Mouse (Mus musculus) c-Kit-positive CD71-positive TER-119-negative erythroid progenitor cells, embryonic 14.5 days (primary cell): ENCODE data around the gene Cad.
"Not testable (repeated sequence)": the region's sequence is repeated elsewhere in the genome, so short reads cannot be mapped to it uniquely, and the experiment has no call there.

Experiments used
- DNase-seq: peaks from one replicate; pipeline ENCODE4 v3.0.0-alpha.2; 2013; ENCODE audit warnings: low read depth

Cad gene

DNA sequence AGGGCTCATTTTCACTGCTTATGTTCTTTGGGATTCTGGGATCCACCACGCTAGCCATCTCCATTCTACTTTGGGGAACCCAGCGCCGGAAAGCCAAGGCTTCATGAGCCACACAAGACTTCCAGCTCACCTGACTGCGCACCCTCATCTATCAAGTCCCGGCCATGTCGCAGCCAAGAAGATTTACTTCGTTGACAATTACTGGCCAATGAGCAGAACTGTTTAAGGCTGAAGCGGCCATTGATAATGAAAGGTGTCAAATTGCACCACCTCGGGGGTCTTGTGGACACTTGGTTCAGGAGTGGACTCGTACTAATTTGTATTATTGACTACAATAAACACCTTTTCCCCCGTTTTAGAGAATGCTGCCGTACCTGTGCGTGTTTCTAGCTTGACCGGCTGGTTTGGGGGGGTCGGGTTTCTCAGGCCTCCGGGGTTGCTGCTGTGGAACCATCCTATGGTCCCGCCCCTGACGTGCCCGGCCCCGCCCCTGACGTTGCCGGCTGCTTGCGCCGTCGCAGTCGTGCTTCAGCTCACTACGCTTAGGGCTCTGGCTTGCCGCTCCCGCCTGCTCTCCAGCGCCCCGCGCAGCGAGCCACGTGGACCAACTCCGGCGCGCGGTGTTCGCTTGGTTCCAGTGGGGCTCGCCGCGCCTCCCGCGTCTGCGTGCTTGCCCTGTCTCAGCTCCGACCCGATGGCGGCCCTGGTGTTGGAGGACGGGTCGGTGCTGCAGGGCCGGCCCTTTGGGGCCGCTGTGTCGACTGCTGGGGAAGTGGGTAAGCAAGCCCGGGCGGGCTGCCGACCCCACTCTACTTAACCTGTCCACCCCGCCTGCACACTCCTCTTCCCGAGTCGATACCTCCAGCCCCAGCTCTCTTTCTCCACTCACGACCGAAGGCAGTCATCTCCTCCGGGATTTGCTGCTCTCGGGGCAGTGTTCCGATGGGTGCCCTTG, at the start of gene Cad:
Cad (plus strand) TSS at position 520 of the 955 bp plus-strand sequence.
- peak; percentile 86 for DNase-seq

DNA sequence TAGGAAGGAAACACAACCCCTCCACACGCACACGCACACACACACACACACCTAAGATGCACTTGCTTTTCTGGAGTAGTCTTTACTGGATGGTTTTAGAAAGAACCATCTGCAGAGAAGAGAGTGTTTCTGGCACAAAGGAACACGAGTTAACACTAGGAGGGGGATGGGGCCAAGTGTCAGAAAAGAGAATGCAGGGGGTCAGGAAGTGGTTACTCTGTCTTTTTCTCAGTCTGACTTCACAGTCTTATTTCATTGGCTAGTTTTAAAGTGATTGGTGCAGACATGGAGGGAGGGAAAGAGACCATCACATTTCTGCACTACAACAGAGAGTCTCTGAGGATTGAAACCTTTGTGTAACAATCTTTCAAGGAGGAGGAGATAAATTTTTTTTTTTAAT, 41.8 kb upstream of the Cad start:
- DNase-seq, result no peak

DNA sequence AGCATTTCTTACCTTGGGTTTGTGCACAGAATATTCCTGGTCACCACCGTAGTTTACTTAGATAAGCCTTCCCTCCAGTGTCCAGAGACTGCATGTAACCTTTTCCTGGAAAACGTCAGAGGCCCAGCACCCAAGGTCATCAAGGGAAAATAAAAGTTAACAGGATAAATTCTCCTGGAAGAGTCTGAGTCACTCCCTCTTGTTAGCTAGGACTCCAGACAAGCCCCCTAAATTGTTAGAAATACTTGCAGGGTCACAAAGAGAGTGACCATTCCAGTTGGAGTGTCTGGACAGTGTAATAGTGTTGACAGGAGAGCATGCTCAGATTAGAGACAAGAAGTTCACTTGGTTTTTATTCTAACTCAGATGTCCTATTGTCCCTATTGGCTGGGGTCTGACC, 38.7 kb upstream of the Cad start:
- no peak for DNase-seq

DNA sequence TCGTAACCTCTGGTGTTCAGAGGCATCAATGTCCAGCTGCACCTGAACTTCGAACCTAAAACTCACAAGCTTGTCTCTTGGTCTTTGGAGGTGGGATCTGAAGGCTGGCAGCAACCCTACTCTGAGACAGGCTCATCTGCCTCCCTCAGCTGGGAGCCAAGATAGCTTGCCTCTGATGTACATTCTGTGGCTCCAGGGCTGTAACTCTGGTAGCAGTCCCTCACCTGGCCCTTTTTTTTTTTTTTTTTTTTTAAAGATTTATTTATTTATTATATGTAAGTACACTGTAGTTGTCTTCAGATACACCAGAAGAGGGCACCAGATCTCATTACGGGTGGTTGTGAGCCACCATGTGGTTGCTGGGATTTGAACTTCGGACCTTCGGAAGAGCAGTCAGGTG, 32.8 kb upstream of the Cad start:
- DNase-seq, result not testable (repeated sequence)

DNA sequence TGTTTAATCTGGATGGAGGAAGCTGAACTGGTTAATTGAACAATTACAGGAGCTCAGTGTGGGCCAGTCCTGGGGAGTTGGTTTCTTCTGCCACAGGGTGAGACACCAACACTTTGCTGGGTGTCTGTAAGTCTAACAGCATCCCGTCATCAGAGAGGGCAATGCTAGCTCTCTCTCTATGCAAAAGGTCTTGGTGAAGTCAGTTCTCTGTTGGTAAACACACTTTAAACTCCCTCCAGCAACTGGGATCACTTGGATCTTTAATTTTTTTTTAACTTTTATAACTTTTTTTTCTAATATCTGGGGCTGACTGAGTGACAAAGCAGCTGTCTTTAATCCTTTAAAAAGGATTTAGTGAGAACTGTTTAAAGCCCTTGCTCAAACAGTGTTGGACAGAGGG, 31.9 kb upstream of the Cad start:
- no peak for DNase-seq

DNA sequence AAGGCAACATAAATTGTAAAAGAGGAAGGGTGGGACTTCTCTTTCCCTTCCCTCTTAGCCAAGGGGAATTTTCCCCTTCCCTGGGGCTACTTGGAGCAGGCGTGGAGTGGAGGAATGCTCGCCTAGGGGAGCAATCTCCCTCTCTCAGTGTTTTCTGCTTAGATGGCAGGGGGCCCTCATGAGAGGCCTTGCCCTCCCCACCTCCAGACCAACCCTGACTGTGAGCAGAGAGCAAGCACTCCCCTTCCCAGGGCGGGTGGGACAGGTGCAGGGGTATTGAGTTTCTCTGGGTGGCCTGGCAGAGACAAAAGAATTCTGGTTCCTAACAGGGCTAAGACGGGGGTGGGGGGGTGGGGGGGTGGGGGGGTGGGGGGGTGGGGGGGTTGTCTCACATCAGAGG, 31.3 kb upstream of the Cad start:
- DNase-seq, result no peak

DNA sequence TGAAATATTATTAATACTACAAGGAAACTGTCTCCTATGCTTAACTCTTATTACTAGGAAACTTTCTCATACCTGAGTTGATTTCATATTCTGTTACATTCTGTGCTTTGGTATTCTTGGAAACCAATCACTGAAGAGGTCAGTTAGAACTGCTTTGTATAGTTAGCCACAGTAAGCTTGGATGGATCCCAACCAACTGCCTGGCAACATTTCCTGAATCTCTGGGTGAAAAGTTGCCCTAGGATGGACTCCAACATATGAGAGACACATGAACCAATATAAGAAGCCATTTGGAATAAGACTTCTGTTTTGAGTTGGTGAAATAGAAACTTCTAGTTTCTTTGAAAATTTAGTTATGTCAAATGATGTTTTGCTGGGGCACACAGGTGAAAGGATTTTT, 29.9 kb upstream of the Cad start:
- DNase-seq, result no peak

DNA sequence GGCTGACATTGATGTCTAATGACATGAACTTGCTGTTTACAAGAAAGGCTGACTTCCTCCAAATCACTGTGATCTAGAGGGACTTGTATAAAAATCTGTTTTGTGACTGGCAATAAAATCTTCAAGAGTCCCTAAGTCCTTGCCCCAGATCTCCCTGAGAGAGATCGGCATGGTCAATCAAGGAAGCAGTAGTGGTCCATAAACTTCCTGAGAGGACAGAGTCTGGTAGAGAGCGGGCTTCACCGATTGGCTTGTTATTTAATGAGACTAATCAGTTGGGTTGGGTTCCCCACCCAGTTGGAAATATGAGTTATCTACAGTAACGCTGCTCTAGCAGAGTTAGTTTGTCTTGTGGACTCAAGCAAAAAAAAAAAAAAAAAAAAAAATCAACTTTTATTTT, 23.7 kb upstream of the Cad start:
- no peak for DNase-seq

DNA sequence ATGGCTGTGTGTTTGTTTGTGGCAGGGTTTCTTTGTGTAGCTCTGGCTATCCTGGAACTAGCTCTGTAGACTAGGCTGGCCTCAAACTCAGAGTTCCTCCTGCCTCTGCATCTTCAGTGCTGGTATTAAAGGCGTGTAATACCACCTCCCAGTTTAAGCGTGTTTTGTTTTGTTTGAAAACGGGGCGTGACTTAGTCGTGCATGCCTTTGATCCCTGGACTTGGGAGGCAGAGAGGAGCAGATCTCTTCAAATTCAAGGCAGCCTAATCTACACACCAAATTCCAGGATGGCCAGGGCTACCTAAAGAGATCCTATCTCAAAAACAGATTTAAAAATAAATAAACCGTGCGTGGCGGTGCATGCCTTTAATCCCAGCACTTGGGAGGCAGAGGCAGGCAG, 23.1 kb upstream of the Cad start:
- DNase-seq, result no peak

DNA sequence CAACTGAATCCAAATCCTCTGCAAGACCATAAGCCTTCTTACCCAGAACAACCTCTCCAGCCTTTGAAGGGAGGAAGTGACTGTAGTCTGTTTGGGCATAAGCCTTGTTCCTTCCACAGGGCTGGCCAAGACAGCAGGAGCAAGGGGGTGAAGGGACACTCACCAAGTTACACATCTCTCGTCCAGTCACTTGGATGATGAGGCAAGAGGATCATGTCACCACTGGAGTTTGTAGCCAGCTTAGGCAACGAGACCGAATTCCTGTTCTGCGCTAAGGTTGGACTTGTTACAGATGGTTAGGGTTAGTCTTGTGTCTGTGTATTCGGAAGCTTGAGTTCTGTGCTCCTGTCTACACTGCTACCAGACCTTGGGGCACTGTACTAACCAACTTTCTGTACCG, 19.9 kb upstream of the Cad start:
- DNase-seq, result no peak

DNA sequence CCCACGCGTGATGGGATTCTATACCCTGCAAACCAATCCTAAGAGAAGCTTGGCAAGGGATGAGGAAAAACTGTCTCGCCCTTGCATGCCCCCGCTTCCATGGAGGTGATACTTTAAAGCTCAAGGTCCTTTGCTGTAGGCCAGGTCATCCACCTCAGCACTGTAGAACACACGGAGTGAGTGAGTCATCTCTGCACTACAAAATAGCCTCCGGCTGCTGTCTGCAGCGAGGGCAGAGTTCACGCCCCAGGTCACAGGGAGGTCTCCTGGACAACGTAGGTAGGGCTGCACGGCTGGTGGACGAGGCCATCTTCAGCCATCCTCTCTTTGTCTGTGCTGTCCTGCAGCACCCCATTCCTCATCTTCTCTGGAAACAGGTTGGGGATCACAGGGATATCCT, 18.0 kb upstream of the Cad start:
- not testable (repeated sequence) for DNase-seq

DNA sequence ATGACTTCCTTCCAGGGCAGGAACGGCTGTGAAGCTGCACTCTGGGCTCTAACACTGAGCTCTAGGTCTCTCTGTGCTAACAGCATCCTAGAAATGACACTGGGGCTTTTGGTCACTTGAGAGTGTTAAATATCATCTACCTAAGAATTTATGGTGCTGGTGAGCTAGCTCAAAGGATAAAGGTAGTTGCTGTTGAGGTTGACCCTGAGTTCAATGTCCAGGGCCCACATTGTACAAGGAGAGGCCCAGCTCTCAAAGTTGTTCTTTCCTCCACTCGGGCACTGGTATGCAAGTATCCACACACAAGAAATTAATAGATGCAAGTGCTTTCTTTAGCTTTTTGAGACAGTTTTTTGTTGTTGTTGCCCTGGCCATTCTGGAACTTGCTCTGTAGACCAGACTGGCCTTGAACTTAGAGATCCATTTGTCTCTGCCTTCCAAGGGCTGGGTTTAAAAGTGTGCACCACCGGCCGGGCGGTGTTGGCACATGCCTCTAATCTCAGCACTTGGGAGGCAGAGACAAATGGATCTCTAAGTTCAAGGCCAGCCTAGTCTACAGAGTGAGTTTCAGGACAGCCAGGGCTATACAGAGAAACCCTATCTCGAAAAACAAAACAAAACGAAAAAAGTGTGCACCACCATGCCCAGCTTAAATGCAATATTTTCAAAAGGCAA, 16.3 kb upstream of the Cad start:
- DNase-seq, result no peak

DNA sequence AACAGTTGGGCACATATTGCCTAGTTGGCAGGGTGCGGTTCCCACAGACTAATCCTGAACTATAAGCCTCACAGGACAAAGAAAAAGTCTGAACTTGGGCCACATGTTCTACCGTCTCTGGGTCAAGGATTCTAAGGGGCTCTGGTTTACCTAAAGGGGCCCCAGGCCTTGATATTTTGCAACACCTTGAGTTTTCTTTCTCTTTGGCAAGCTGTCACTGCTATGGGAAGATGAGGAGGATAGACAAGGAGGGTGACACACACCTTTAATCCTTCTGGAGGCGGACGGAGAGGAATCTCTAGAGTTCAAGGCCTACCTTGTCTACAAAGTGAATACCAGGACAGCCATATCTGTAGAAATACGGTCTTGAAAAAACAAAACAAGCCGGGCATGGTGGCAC, 8.2 kb upstream of the Cad start:
- no peak for DNase-seq

DNA sequence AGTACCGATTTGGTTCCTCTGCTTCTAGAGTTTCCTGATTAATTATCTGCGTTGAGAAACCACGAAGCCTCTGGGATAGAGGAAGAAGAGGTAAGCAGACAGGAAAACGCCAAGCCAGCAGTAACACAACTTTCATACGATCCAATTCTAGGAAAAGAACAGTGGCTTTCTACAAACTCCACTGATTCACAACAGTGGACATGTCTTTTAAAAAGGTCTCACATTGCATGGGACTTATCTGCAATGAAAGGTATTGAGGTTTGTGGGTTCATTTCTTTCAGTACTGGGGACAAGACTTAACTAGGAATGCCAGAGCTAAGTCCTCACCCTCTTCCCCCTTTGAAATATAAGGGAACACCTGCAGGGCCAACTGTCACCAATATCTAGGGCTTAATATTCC, 7.5 kb upstream of the Cad start:
- no peak for DNase-seq

DNA sequence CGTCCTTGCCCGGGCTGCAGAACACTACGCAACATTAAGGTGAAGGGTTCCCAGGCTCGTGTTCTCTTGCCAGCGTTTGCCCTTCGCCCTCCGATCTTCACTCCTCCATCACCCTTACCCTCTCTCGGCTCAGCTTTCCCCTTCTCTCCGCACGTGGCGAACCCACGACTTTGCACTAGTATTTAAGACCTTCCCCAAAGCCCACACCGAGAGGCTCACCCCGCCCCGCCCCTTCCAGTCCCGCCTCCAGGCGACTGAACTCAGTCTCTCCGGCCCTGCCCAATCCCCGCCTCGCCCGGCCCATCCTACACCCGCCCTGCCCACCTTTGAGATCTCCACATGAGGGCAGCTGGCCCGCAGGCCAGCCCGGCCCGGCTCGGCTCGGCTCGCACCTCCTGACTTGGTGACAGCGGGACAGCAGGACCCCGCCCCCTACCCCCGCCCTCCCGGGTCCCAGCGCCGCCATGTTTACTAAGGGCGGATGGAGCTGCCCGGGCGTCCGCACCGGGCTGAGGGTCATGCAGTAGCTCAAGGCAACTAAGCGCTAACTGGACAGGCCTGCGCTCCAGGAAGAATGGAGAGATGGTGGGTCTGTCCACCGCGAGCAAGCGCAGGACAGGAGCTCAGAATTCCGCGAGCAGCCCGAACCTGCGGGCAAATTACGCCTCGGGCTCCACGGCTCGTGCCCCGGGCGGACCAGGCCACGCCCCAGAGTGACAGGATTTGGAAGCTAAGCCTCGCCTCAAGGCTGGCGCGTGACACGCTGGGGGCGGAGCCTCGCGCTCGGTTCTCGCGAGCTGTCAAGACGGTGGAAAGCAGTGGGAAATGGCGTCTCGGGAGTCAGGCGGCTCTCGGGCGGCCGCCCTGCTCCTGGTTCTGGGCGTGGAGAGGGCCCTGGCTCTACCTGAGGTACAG, 6.5 kb upstream of the Cad start, which contains the start of gene Atraid:
Atraid (plus strand) TSS at position 465 of the 915 bp plus-strand sequence.
- DNase-seq, result peak; percentile 95

DNA sequence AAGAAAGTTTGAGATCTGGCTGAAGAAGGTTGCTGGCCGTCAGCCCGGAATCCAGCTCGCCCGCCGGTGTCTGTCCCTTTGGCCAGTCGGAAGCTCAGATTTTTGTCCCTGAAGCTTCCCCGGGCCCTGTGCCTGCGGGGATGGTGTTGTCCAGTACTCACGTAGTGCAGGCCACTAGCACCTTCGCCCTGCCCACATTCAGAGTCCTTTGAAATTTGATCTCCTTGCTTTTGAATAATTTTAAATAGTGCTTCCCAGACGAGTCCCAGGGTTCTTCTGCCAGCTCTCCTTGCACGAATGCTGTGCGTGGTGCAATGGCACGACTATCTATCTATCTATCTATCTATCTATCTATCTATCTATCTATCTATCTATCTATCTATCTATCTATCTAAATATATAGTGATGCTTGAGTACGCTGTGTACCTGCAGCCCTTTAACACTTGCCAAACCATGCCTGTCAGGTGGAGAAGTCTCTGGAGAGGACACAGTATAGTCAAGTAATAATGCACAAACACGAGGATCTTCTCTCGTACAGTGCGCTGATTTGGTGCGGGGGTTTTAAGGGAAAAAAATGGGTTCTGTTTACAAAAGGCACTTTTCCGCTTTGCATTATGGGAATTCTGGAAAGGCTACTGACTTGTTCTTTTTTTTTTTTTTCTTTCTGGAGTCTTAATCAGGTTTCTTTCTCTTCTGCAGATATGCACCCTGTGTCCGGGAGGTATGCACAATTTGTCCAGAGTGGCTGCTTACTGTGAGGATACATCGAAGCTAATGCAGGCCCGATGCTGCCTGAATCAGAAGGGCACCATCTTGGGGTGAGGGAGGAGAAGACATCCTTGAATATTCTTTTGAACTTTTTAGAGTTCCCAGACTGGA, 5.6 kb upstream of the Cad start, which contains the start of gene Slc5a6:
Slc5a6 (minus strand) TSS at position 162 of the 879 bp plus-strand sequence.
- DNase-seq, result peak; percentile 55

DNA sequence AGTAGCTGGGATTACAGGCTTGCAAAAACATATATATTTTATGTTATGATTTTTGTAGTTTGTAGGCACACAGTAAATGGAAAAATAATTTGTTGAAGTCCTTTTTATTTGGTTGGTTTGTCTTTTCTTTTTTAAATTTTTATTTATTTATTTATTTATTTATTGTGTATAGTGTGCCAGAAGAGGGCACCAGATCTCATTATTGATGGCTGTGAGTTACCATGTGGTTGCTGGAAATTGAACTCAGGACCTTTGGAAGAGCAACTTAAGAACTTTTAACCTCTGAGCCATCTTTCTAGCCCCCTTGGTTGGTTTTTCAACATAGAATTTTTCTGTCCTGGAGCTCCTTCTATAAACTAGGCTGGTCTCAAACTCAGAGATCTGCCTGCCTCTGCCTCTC, 4.2 kb upstream of the Cad start:
- DNase-seq, result no peak

DNA sequence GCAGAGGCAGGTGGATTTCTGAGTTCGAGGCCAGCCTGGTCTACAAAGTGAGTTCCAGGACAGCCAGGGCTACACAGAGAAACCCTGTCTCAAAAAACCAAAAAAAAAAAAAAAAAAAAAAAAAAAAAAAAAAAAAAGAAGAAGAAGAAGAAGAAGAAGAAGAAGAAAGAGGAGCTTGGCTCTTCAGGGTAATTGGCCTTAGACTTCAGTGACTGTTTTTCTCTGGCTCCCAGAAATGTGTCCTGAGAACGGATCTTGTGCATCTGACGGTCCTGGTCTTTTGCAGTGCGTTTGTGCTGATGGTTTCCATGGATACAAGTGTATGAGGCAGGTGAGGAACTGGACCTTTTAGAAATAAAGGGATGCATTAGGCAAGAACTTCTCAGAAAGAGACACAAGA, 852 bp upstream of the Cad start:
- not testable (repeated sequence) for DNase-seq

DNA sequence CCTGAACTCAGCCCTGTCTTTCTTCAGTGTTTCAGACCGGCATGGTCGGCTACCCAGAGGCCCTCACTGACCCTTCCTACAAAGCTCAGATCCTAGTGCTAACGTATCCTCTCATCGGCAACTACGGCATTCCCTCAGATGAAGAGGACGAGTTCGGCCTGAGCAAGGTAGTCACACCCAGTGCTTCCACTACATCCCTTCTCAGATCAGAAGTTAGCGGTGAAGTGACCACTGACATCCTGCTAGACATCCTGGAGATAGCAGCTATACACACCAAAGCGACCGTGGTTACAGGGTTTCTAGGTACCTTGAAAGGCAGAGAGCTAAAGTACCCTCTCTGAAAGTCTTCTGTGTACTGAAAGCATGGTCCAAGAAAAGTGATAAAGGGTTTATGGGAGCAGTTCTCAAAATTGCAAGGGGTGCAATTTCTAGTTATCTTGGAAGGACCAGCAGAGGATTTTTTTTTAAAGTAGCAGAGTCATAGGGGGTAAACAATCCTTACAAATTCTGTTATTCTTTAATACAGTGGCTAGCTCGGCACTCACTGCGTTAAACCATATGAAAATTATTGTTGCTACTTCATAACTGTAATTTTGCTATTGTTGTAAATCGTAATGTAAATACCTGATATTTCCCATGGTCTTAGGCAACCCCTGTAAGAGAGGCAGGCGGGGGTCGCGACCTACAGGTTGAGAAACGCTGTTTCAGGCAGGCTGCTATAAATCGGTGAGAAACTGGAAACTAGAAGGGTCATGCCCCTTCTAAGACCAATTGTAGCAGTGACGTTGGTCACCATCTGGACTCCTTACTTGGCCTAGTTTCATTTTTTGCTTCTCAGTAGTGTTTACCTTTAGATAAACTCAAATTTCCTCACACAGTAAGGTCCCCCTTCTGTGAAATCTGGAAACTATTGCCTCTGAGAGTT, 898 bp downstream of the Cad start:
- no peak for DNase-seq

DNA sequence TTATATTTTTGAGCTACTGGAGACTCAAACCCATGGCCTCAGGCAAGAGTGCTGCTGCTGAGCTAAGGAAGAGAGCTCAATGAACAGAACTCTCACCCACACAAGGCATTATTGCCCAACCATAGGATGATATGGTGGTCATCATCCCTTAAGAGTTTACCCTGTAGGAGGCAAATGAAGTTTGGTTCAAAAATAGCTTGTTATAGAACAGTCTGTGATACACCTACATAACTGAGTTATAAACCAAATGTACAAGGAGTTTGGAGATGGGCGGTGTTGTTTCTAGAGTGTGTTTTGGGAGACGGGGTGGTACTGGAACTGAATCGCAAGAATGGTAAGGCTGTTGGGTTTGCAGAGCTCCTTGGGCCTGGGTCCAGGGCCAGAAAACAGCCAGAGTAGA, 15.2 kb downstream of the Cad start:
- no peak for DNase-seq
